Mouse (Mus musculus) ES-E14 (cell line): Measurements from ENCODE around the gene Dok3.

Experiments
- HCFC1 ChIP-seq: IDR thresholded peaks from 2 replicates; pipeline ENCODE4 v1.6.1; 2012; ENCODE audit warnings: low read length, inconsistent platforms, borderline replicate concordance; ENCODE audit not compliant: insufficient read depth
- MAFK ChIP-seq: IDR thresholded peaks from 2 replicates; pipeline ENCODE4 v1.6.1; 2014; ENCODE audit warnings: mild to moderate bottlenecking, low read depth, low read length, inconsistent platforms; ENCODE audit not compliant: insufficient read depth
- ZNF384 ChIP-seq: IDR thresholded peaks from 2 replicates; pipeline ENCODE4 v1.6.1; 2012; ENCODE audit warnings: low read depth, low read length, inconsistent platforms

GRCm38 (mm10) chr13:55487578-55488498 is 41.3 kb downstream of the Dok3 start, which contains the start of gene Dbn1:
- no peak for TF ChIP-seq ZNF384
- TF ChIP-seq HCFC1, result no peak
- no peak for TF ChIP-seq MAFK
